Mouse (Mus musculus) adrenal gland, adult 2 months (tissue): ENCODE data around the gene Kcnk2. TPM values are rescaled to one million over a fixed set of nuclear protein-coding genes. Genes with fewer than 3 reads are reported as not detected.
A peak's percentile ranks its signal among the peaks of the same experiment; 100 is the strongest.

ENCODE experiments used
- DNase-seq: peaks from one replicate; pipeline ENCODE4 v3.0.0; 2021
- microRNA-seq, 2 experiments: library from miRNA; unstranded; fragments of <30 nt; microRNA quantifications; one replicate each; pipeline ENCODE4 v1.2.0; 2021
- polyA plus RNA-seq: library from polyadenylated mRNA; depleted of rRNA; stranded (reverse); fragments of >200 nt; gene quantifications from 2 replicates; pipeline ENCODE4 v1.2.3, GENCODE M21; 2012
- total RNA-seq, 2 experiments: library from RNA; stranded (reverse); gene quantifications; 2 replicates each; pipeline ENCODE4 v1.2.3; 2021

Kcnk2 gene
- total and polyA plus RNA-seq, 3 experiments, result 11.6 to 28.2 (median 20.8) TPM

GRCm38 (mm10) chr1:189217751-189218564 lies 184.1 kb downstream of the Kcnk2 start:
- no peak for DNase-seq

- no peak for DNase-seq
These were observed 186.9 kb downstream of the Kcnk2 start for GRCm38 (mm10) chr1:189215131-189215530.

- DNase-seq, result no peak
These were observed 187.6 kb downstream of the Kcnk2 start for GRCm38 (mm10) chr1:189214477-189214876.

- no peak for DNase-seq
These were observed 192.4 kb downstream of the Kcnk2 start for GRCm38 (mm10) chr1:189209715-189210108.

GRCm38 (mm10) chr1:189209029-189209714 lies 192.9 kb downstream of the Kcnk2 start:
- no peak for DNase-seq

GRCm38 (mm10) chr1:189208605-189209004 lies 193.5 kb downstream of the Kcnk2 start:
- no peak for DNase-seq

GRCm38 (mm10) chr1:189195758-189196157 lies 206.3 kb downstream of the Kcnk2 start:
- no peak for DNase-seq

- peak; percentile 51 for DNase-seq
These were observed 214.2 kb downstream of the Kcnk2 start for GRCm38 (mm10) chr1:189187737-189188390.

- DNase-seq, result peak; percentile 15
These were observed 216.8 kb downstream of the Kcnk2 start for GRCm38 (mm10) chr1:189185206-189185750.

GRCm38 (mm10) chr1:189177746-189178145 lies 224.3 kb downstream of the Kcnk2 start:
- no peak for DNase-seq

GRCm38 (mm10) chr1:189173479-189173878 lies 228.6 kb downstream of the Kcnk2 start:
- no peak for DNase-seq

GRCm38 (mm10) chr1:189171138-189171537 lies 230.9 kb downstream of the Kcnk2 start:
- no peak for DNase-seq

GRCm38 (mm10) chr1:189165756-189166155 lies 236.3 kb downstream of the Kcnk2 start:
- DNase-seq, result no peak

GRCm38 (mm10) chr1:189165141-189165540 lies 236.9 kb downstream of the Kcnk2 start:
- no peak for DNase-seq

GRCm38 (mm10) chr1:189164721-189165120 lies 237.4 kb downstream of the Kcnk2 start:
- no peak for DNase-seq

GRCm38 (mm10) chr1:189164241-189164640 lies 237.8 kb downstream of the Kcnk2 start:
- no peak for DNase-seq

Small RNA genes lying within 50 kb of the gene (microRNA-seq; reads per million reads assigned to microRNA genes)
- gene Gm24092, result 0 reads per million in 2 experiments
